Mouse (Mus musculus): ENCODE measurements around the gene Zfp936.

GRCm38 (mm10) chr7:43077831-43078230 lies 36.2 kb upstream of the Zfp936 start:
- TF ChIP-seq CTCF (IDR thresholded peaks at IDR 0.05; ENCODE audit: low read depth) (no peak), EP300 (IDR thresholded peaks at IDR 0.05; ENCODE audit: low read depth) (no peak)
